Comparison of ENCODE assay signal across 9 mouse cellular contexts in the genomic region with DNA sequence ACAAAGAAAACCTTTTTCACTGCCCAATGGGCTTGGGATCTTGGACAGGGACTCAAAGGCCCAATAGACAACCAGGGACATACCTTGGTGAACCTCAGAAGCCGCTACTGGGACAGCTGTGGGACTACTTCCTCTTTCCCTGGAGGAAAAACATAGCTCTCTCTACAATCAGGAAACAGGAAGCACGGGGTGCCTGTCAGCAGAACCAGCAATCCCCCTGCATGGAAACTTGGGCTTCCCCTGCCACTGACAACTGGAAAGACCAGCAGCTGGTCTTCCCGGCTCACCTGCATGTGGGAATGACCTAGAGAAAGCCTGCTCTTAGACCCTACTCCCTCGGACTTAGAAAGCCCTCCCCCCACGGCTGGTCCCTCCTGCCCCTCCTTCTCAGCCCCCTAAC.
A peak's percentile ranks its signal among the peaks of the same experiment; 100 is the strongest.
DNase-seq lines count a peak whose midpoint lies in the region; ATAC-seq lines count a peak whose summit lies in the region.
"Had no signal": no experiment of that assay in that cellular context is flagged by ENCODE, and none has a peak within 500 bp of the region (broad histone marks: within the 10 kb centered on the region; RNA-seq: fewer than 3 reads in every experiment).

No protein-coding gene starts in this region.

- H3K4me3 ChIP-seq in forebrain, embryonic 10.5 days, result no peak overlapping the region
- no peak overlapping the region for H3K4me3 ChIP-seq in forebrain, embryonic 12.5 days (replicated peaks)
- H3K4me3 ChIP-seq in limb, embryonic 15.5 days, result no peak overlapping the region
- H3K4me3 ChIP-seq in stomach, embryonic 16.5 days (replicated peaks; ENCODE audit: low read length), result no peak overlapping the region
- H3K4me3 ChIP-seq: myocyte had no signal

- no peak for DNase-seq in forebrain, embryonic 10.5 days (ENCODE audit: extremely low spot score, low spot score)
- peak; percentile 69 to 71 for DNase-seq in spleen, postnatal 36 days (ENCODE audit: low spot score in 2 of 2)
- no peak for DNase-seq in spleen, postnatal 10 days (ENCODE audit: low spot score in 2 of 2)
- DNase-seq in urinary bladder, postnatal 25 days (ENCODE audit: low spot score), result no peak
- DNase-seq in gastrocnemius, postnatal 14 days, result no peak

- no peaks in the 10 kb centered on the region for H3K36me3 ChIP-seq in forebrain, embryonic 10.5 days (replicated peaks)
- H3K36me3 ChIP-seq in forebrain, embryonic 12.5 days (replicated peaks), result no peaks in the 10 kb centered on the region
- H3K36me3 ChIP-seq in limb, embryonic 15.5 days, result no peaks in the 10 kb centered on the region
- no peaks in the 10 kb centered on the region for H3K36me3 ChIP-seq in stomach, embryonic 16.5 days (ENCODE audit: control insufficient read depth, insufficient read depth, low read length)

- no peak for ATAC-seq in forebrain, embryonic 12.5 days (ENCODE audit: low FRiP score)
- no peak for ATAC-seq in limb, embryonic 15.5 days (ENCODE audit: insufficient number of reproducible peaks, low FRiP score, low TSS enrichment, low read depth)
- ATAC-seq in stomach, embryonic 16.5 days (ENCODE audit: insufficient read depth, low FRiP score), result no peak

- no peak overlapping the region for H3K4me2 ChIP-seq in forebrain, embryonic 12.5 days
- H3K4me2 ChIP-seq in limb, embryonic 15.5 days, result 0 out of 2 replicates have a peak overlapping the region, but pooled peaks have one; percentile 3
- H3K4me2 ChIP-seq in stomach, embryonic 16.5 days (ENCODE audit: low read depth, low read length), result no peak overlapping the region

- 59% methylated on average over 5 of the region's 5 CpGs for WGBS in forebrain, embryonic 10.5 days
- WGBS in forebrain, embryonic 12.5 days, result 60% methylated on average over 5 of the region's 5 CpGs
- WGBS in limb, embryonic 15.5 days, result 35% methylated on average over 5 of the region's 5 CpGs
- 30% methylated on average over 5 of the region's 5 CpGs for WGBS in stomach, embryonic 16.5 days

- intact Hi-C loops in gastrocnemius, postnatal 14 days (cut with DNase I; ENCODE audit: low total_unique reads), result loop anchor here (5.0 kb wide), 2 partner anchors 194 to 254 kb away; no protein-coding TSS in a partner anchor

- peaks cover 37% of the 10 kb centered on the region for H3K27me3 ChIP-seq in forebrain, embryonic 10.5 days (ENCODE audit: poor library complexity, severe bottlenecking)
- 0 out of 2 replicates have a peak, but pooled peaks cover 7% of the 10 kb centered on the region for H3K27me3 ChIP-seq in forebrain, embryonic 12.5 days
- 0 out of 2 replicates have a peak, but pooled peaks cover 6% of the 10 kb centered on the region for H3K27me3 ChIP-seq in limb, embryonic 15.5 days
- H3K27me3 ChIP-seq in stomach, embryonic 16.5 days (ENCODE audit: control insufficient read depth, insufficient read depth, low read length), result no peaks in the 10 kb centered on the region

- peaks cover 58% of the 10 kb centered on the region for H3K4me1 ChIP-seq in forebrain, embryonic 10.5 days
- H3K4me1 ChIP-seq in forebrain, embryonic 12.5 days, result peaks cover 22% of the 10 kb centered on the region
- peaks cover 30% of the 10 kb centered on the region for H3K4me1 ChIP-seq in limb, embryonic 15.5 days
- no peaks in the 10 kb centered on the region for H3K4me1 ChIP-seq in stomach, embryonic 16.5 days (ENCODE audit: control insufficient read depth, insufficient read depth, low read length)

- H3K9ac ChIP-seq in forebrain, embryonic 12.5 days, result no peak overlapping the region
- H3K9ac ChIP-seq in limb, embryonic 15.5 days, result no peak overlapping the region
- H3K9ac ChIP-seq in stomach, embryonic 16.5 days (ENCODE audit: low read length), result 0 out of 2 replicates have a peak overlapping the region, but pooled peaks have one; percentile 8

- no peaks in the 10 kb centered on the region for H3K9me3 ChIP-seq in forebrain, embryonic 10.5 days
- no peaks in the 10 kb centered on the region for H3K9me3 ChIP-seq in forebrain, embryonic 12.5 days
- H3K9me3 ChIP-seq in limb, embryonic 15.5 days, result no peaks in the 10 kb centered on the region
- 0 out of 2 replicates have a peak, but pooled peaks cover 4% of the 10 kb centered on the region for H3K9me3 ChIP-seq in stomach, embryonic 16.5 days (replicated peaks; ENCODE audit: control insufficient read depth, low read length)

- peak overlapping the region; percentile 45 for H3K27ac ChIP-seq in forebrain, embryonic 10.5 days
- H3K27ac ChIP-seq in forebrain, embryonic 12.5 days, result no peak overlapping the region
- no peak overlapping the region for H3K27ac ChIP-seq in limb, embryonic 15.5 days
- no peak overlapping the region for H3K27ac ChIP-seq in stomach, embryonic 16.5 days (ENCODE audit: low read length)

Comparison
In these comparisons a context has a peak if more than half of its experiments do, and no peak if none do; other contexts are left out.
1. DNase-seq: peak in spleen, postnatal 36 days (2 of 2); none in forebrain, embryonic 10.5 days (single experiment), spleen, postnatal 10 days (0 of 2), urinary bladder, postnatal 25 days (single experiment) and gastrocnemius, postnatal 14 days (single experiment).